Mouse (Mus musculus) ES-Bruce4 (cell line): ENCODE measurements around the gene Shc4.

Source experiments
- CTCF ChIP-seq: IDR thresholded peaks from one replicate; pipeline ENCODE4 v1.8.1; 2011; ENCODE audit warnings: low read depth, low read length
- EP300 ChIP-seq: IDR thresholded peaks from 2 replicates; pipeline ENCODE4 v1.6.1; 2011; ENCODE audit warnings: low read depth, low read length; ENCODE audit not compliant: insufficient read depth

DNA sequence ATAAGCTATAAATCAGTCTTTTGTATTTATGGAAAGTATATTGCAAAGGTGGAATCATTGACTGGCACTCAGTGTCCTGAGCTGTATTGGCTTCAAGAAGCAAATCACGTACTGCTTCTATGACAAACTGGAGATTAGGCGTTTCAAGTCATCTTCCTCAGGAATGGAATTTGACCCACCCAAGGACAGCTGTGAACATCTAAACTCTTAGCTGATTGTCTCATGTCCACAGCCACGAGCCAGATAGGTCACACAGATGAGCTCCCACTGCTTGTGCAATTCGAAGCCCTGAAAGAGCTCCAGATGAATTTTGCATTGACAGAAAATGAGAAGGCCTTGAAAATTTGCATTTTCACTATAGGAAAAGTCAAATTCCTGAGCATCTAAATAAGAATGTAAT lies 146.3 kb downstream of the Shc4 start:
- TF ChIP-seq CTCF, result no peak
- TF ChIP-seq EP300, result no peak
